Mouse (Mus musculus) kidney, embryonic 16.5 days (tissue): ENCODE results near the gene Agmo. TPM values are rescaled to one million over a fixed set of nuclear protein-coding genes. Genes with fewer than 3 reads are reported as not detected.
A peak's percentile ranks its signal among the peaks of the same experiment; 100 is the strongest.

Experiments used
- ATAC-seq: fragments of 200-750 bp; cut with Nextera tagmentation; 2 replicates; pipeline ENCODE4 v1.8.0; 2017; ENCODE audit warnings: moderate TSS enrichment; ENCODE audit not compliant: low FRiP score, low TSS enrichment
- H3K27ac ChIP-seq: fragments of 300-500 bp; sonication (generic); 2 replicates; pipeline ENCODE4 v1.5.1; 2014; ENCODE audit warnings: low read length
- H3K27me3 ChIP-seq: fragments of 300-500 bp; sonication (generic); 2 replicates; pipeline ENCODE4 v1.6.1; 2014; ENCODE audit warnings: low read length, control low read depth, mixed read lengths; ENCODE audit not compliant: insufficient read depth
- H3K36me3 ChIP-seq: fragments of 300-500 bp; sonication (generic); 2 replicates; pipeline ENCODE4 v1.6.1; 2014; ENCODE audit warnings: low read length, control low read depth, mixed read lengths; ENCODE audit not compliant: insufficient read depth
- H3K4me1 ChIP-seq: fragments of 300-500 bp; sonication (generic); 2 replicates; pipeline ENCODE4 v1.6.1; 2014; ENCODE audit warnings: low read length, control low read depth, mixed read lengths; ENCODE audit not compliant: insufficient read depth
- H3K4me2 ChIP-seq: fragments of 300-500 bp; sonication (generic); replicated peaks from 2 replicates; pipeline ENCODE4 v1.6.1; 2014; ENCODE audit warnings: low read depth, low read length
- H3K4me3 ChIP-seq: fragments of 300-500 bp; sonication (generic); 2 replicates; pipeline ENCODE4 v1.5.1; 2014; ENCODE audit warnings: mild to moderate bottlenecking, low read length
- H3K9ac ChIP-seq: fragments of 300-500 bp; sonication (generic); replicated peaks from 2 replicates; pipeline ENCODE4 v1.6.1; 2014; ENCODE audit warnings: low read length
- H3K9me3 ChIP-seq: fragments of 300-500 bp; sonication (generic); 2 replicates; pipeline ENCODE4 v1.6.1; 2016; ENCODE audit warnings: low read length, control low read depth
- WGBS: fragments of 180-500 bp; shearing (Covaris S2); extraction: QIAGEN DNeasy Blood & Tissue Kit; methylation state at CpG from one replicate; pipeline ENCODE4 v1.1.7; 2014; 5-methylcytosine and 5-hydroxymethylcytosine counted together
- polyA plus RNA-seq: library from polyadenylated mRNA; unstranded; fragments of >200 nt; fragmentation: Nextera tagmentation; extraction: Ambion mirVana; gene quantifications from 2 replicates; pipeline ENCODE4 v1.2.1, GENCODE M21; 2015

Agmo gene
- polyA plus RNA-seq, 1 experiment from 2014 or later = 0.57 TPM

DNA sequence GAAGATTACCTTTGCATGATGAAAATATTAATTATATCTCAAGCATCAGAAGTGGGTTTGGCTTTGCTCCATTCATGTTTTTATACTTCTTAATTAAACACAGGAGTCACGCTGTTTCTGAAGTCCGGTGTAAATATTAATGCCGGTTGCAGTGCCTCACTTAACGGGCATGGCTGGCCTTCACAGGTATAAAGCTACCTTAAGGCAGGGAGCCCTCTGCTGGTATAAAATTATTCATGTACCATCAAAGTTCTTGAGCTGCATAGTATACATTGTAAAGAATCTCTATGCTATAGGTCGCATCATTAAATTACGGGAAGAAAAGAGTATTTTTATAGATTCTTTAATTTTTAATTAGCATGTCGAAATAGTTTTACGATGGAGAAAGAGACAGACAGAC lies 341.3 kb downstream of the Agmo start:
- Histone ChIP-seq H3K4me3 (no peak overlapping the region), H3K27ac (no peak overlapping the region), H3K4me2 (no peak overlapping the region), H3K27me3 (no peaks in the 10 kb centered on the region), H3K9me3 (no peaks in the 10 kb centered on the region), H3K36me3 (no peaks in the 10 kb centered on the region), H3K9ac (no peak overlapping the region), H3K4me1 (no peaks in the 10 kb centered on the region)
- 73% methylated on average over 8 of the region's 8 CpGs for WGBS
- no peak for ATAC-seq

DNA sequence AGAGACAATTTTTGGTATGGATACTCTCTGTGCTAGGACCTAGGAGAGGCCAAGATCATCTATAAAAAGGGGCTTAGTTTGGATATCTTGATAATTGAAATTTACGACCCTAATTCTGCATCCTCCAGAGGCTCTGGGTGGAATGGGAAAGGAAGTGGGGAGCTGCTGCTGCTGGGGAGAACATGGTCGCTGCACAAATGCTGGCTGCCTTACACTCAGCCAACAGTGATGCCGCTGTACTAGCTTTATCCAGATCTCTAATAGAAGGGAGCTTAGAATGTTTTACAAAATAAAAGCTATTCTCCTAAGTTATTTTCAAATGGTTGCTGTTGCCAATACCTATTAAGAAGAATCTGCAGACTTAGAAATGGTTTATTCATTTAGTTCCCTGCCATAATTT lies 351.4 kb downstream of the Agmo start:
- H3K9me3 ChIP-seq = no peaks in the 10 kb centered on the region
- H3K36me3 ChIP-seq = no peaks in the 10 kb centered on the region
- H3K4me2 ChIP-seq = no peak overlapping the region
- no peak overlapping the region for H3K27ac ChIP-seq
- WGBS = 47% methylated on average over 3 of the region's 3 CpGs
- H3K27me3 ChIP-seq = no peaks in the 10 kb centered on the region
- no peak overlapping the region for H3K9ac ChIP-seq
- ATAC-seq = peak; percentile 57; the same call in 1 of the 2 replicates
- no peaks in the 10 kb centered on the region for H3K4me1 ChIP-seq
- H3K4me3 ChIP-seq = no peak overlapping the region

DNA sequence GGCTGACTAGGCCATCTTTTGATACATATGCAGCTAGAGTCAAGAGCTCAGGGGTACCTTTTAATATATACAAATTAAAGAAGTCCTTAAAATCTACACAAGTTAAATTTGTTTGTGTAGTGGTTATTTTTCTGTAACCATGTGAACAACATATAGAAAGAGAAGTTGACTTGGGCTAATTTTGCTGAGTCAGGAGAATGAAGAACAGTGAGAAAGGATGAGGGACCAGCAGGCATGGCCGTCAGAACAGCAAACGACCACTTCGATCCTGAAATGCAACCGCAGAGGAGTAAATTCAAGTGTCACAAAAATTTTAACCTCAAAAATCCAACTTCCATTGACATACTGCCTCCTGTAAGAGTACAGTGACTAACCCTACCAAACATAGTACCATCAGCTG lies 371.4 kb downstream of the Agmo start:
- Histone ChIP-seq H3K4me2 (no peak overlapping the region), H3K27ac (no peak overlapping the region), H3K9ac (no peak overlapping the region), H3K9me3 (no peaks in the 10 kb centered on the region), H3K36me3 (no peaks in the 10 kb centered on the region), H3K4me1 (no peaks in the 10 kb centered on the region), H3K27me3 (no peaks in the 10 kb centered on the region), H3K4me3 (no peak overlapping the region)
- no peak for ATAC-seq
- WGBS = 87% methylated on average over 4 of the region's 4 CpGs

DNA sequence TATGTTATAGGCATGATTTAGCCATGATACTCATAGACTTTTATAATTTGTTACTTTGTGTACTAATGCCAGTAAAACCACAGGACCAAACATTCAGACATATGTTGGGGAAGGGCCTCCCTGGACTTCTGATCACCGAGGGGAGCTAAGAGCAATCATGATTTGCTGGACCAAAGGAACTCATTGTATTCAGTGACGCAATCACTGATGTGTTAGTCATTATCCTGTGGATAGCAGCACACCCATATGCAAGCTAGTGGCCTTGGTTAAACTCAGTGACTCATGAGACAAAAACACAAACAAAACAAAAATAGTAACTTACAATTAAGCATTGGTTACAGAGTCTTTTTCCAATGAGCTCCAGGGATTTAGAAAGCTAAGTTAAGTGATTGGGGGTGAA lies 373.3 kb downstream of the Agmo start:
- no peak for ATAC-seq
- WGBS = 87% methylated on average over 2 of the region's 2 CpGs
- no peaks in the 10 kb centered on the region for H3K9me3 ChIP-seq
- no peaks in the 10 kb centered on the region for H3K27me3 ChIP-seq
- H3K4me2 ChIP-seq = no peak overlapping the region
- no peaks in the 10 kb centered on the region for H3K36me3 ChIP-seq
- H3K9ac ChIP-seq = no peak overlapping the region
- no peak overlapping the region for H3K27ac ChIP-seq
- H3K4me1 ChIP-seq = no peaks in the 10 kb centered on the region
- no peak overlapping the region for H3K4me3 ChIP-seq

DNA sequence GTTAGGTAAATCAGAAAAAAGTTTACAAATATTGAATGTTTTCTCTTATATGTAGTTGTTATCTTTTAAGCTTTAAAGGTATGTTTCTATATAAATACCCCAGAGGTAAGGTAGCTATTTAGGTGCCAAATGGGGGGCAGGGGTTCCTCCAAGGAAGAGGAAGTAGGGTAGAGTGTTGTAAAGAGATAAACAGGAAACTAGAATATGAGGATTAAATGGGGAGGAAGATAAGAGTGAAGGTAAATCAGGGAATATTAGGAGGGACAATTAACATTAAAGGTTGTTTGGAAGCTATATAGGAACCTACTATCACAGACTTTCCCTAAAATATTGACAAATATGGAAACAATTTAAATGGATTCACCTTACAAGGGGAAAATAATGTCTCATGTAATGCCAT lies 382.6 kb downstream of the Agmo start:
- Histone ChIP-seq H3K9me3 (no peaks in the 10 kb centered on the region), H3K36me3 (no peaks in the 10 kb centered on the region), H3K9ac (no peak overlapping the region), H3K27ac (no peak overlapping the region), H3K4me1 (no peaks in the 10 kb centered on the region), H3K4me2 (no peak overlapping the region), H3K27me3 (no peaks in the 10 kb centered on the region), H3K4me3 (no peak overlapping the region)
- ATAC-seq = no peak

Other genes starting within 250 kb of the Agmo start
- gene Meox2, start 133.1 kb upstream of the Agmo start, polyA plus RNA-seq = 8.5 and 12.5 TPM in 2 replicates